In the genomic region with DNA sequence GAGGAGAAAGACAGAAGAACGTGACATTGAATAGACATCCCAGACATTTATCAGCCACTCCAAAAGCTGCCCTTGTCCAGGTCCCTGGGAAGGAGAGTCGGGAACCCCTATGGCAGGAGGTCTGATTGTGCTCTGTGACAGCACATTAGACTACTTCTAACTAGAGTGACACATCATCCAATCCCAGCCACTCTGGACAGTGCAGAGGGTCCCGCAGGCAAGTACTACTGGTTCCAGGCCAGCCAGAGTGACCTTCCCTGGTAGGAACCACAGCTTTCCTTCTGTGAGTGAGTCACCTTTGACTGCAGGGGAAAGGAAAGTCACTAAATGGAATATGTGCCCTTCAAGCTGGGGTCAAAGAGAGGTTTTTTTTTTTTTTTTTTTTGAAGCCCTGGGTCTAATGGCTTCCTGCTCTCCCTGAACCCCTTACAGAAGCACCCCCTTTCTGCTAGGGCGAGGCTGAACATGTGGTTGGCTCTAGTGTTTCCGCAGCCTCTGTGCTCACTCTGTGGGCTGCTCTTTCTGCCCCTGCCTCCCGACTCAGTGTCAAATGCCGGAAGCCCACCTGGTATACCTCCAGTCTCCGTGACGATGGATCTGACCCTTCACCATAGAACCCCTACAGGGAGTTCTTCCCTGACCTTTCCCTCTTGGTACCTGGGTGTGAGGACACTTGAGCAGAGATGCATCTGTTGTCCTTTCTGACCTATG, we compare ENCODE assay signal across 13 mouse cellular contexts.
DNase-seq lines count a peak whose midpoint lies in the region; ATAC-seq and TF ChIP-seq lines count a peak whose summit lies in the region.
"Had no signal": no experiment of that assay in that cellular context is flagged by ENCODE, and none has a peak within 500 bp of the region (broad histone marks: within the 10 kb centered on the region; RNA-seq: fewer than 3 reads in every experiment).

No protein-coding gene starts in this region.

- H3K4me1 ChIP-seq in intestine, embryonic 15.5 days (replicated peaks), result peaks cover 2% of the 10 kb centered on the region; the same call in 1 of the 2 replicates
- H3K4me1 ChIP-seq in intestine, postnatal 0 days (replicated peaks; ENCODE audit: control insufficient read depth, insufficient read depth, low read length), result 0 out of 2 replicates have a peak, but pooled peaks cover 4% of the 10 kb centered on the region
- peaks cover 19% of the 10 kb centered on the region for H3K4me1 ChIP-seq in embryonic facial prominence, embryonic 12.5 days
- no peaks in the 10 kb centered on the region; the same call in 1 of the 2 replicates for H3K4me1 ChIP-seq in stomach, embryonic 14.5 days (ENCODE audit: control insufficient read depth, insufficient read depth, low read length)

- no peak for ATAC-seq in intestine, embryonic 15.5 days
- ATAC-seq in intestine, postnatal 0 days, result no peak
- no peak for ATAC-seq in embryonic facial prominence, embryonic 12.5 days (ENCODE audit: insufficient number of reproducible peaks, insufficient read depth, low FRiP score, low TSS enrichment)
- ATAC-seq in stomach, embryonic 14.5 days (ENCODE audit: insufficient number of reproducible peaks, insufficient read depth, low FRiP score, low read depth), result no peak
- ATAC-seq: forebrain, embryonic 13.5 days had no signal

- TF ChIP-seq CTCF in intestine, postnatal 0 days (IDR thresholded peaks at IDR 0.05; ENCODE audit: low read depth), result no peak

- WGBS in intestine, embryonic 15.5 days, result 87% methylated on average over 9 of the region's 9 CpGs
- 90% methylated on average over 9 of the region's 9 CpGs for WGBS in intestine, postnatal 0 days
- 71% methylated on average over 9 of the region's 9 CpGs for WGBS in embryonic facial prominence, embryonic 12.5 days
- WGBS in stomach, embryonic 14.5 days, result 89% methylated on average over 9 of the region's 9 CpGs

- H3K36me3 ChIP-seq in intestine, embryonic 15.5 days, result no peaks in the 10 kb centered on the region
- H3K36me3 ChIP-seq in intestine, postnatal 0 days (ENCODE audit: control insufficient read depth, insufficient read depth), result no peaks in the 10 kb centered on the region
- H3K36me3 ChIP-seq in embryonic facial prominence, embryonic 12.5 days, result no peaks in the 10 kb centered on the region
- no peaks in the 10 kb centered on the region for H3K36me3 ChIP-seq in stomach, embryonic 14.5 days (ENCODE audit: control insufficient read depth, insufficient read depth, low read length)
- H3K36me3 ChIP-seq: hindbrain, embryonic 13.5 days had no signal

- no peaks in the 10 kb centered on the region for H3K9me3 ChIP-seq in intestine, embryonic 15.5 days
- H3K9me3 ChIP-seq in intestine, postnatal 0 days (ENCODE audit: control insufficient read depth), result no peaks in the 10 kb centered on the region
- H3K9me3 ChIP-seq in embryonic facial prominence, embryonic 12.5 days, result no peaks in the 10 kb centered on the region
- H3K9me3 ChIP-seq in stomach, embryonic 14.5 days (ENCODE audit: control insufficient read depth, low read depth, low read length), result no peaks in the 10 kb centered on the region
- H3K9me3 ChIP-seq: forebrain, embryonic 13.5 days; hindbrain, embryonic 13.5 days had no signal

- H3K4me3 ChIP-seq in intestine, embryonic 15.5 days (replicated peaks), result no peak overlapping the region
- H3K4me3 ChIP-seq in intestine, postnatal 0 days (ENCODE audit: low read depth, low read length), result no peak overlapping the region
- H3K4me3 ChIP-seq in embryonic facial prominence, embryonic 12.5 days, result no peak overlapping the region
- no peak overlapping the region for H3K4me3 ChIP-seq in stomach, embryonic 14.5 days (ENCODE audit: low read depth, low read length)
- H3K4me3 ChIP-seq: forebrain, embryonic 13.5 days; hindbrain, embryonic 13.5 days; megakaryocyte, embryonic 14.5 days had no signal

- H3K4me2 ChIP-seq in intestine, embryonic 15.5 days (replicated peaks), result no peak overlapping the region
- no peak overlapping the region for H3K4me2 ChIP-seq in intestine, postnatal 0 days (replicated peaks; ENCODE audit: low read depth)
- no peak overlapping the region for H3K4me2 ChIP-seq in embryonic facial prominence, embryonic 12.5 days (replicated peaks)
- H3K4me2 ChIP-seq in stomach, embryonic 14.5 days (replicated peaks; ENCODE audit: low read depth, low read length), result no peak overlapping the region

- DNase-seq in adrenal gland, postnatal 36 days, result peak; percentile 50 to 54
- DNase-seq in adrenal gland, postnatal 4 days (ENCODE audit: low spot score in 2 of 2), result no peak
- no peak for DNase-seq in layer of hippocampus, adult 9-10 months (ENCODE audit: low spot score)
- no peak for DNase-seq in layer of hippocampus, postnatal 14 days (ENCODE audit: low spot score in 2 of 2)
- DNase-seq: right cerebral cortex, postnatal 14 days had no signal

- no peak overlapping the region for H3K9ac ChIP-seq in intestine, embryonic 15.5 days
- no peak overlapping the region for H3K9ac ChIP-seq in intestine, postnatal 0 days (ENCODE audit: low read depth, low read length)
- no peak overlapping the region for H3K9ac ChIP-seq in embryonic facial prominence, embryonic 12.5 days
- H3K9ac ChIP-seq in stomach, embryonic 14.5 days (replicated peaks; ENCODE audit: low read depth, low read length), result no peak overlapping the region
- H3K9ac ChIP-seq: forebrain, embryonic 13.5 days; liver, embryonic 14.5 days had no signal

- H3K27ac ChIP-seq in intestine, embryonic 15.5 days, result peak overlapping the region; percentile 85; the same call in 1 of the 2 replicates
- H3K27ac ChIP-seq in intestine, postnatal 0 days (ENCODE audit: low read depth, low read length), result no peak overlapping the region
- peak overlapping the region; percentile 91 for H3K27ac ChIP-seq in embryonic facial prominence, embryonic 12.5 days
- peak overlapping the region; percentile 94 for H3K27ac ChIP-seq in stomach, embryonic 14.5 days (ENCODE audit: low read length)
- H3K27ac ChIP-seq: liver, embryonic 14.5 days had no signal

- no peaks in the 10 kb centered on the region for H3K27me3 ChIP-seq in intestine, embryonic 15.5 days (replicated peaks)
- H3K27me3 ChIP-seq in intestine, postnatal 0 days (replicated peaks; ENCODE audit: control insufficient read depth, insufficient read depth, low read length), result no peaks in the 10 kb centered on the region
- H3K27me3 ChIP-seq in embryonic facial prominence, embryonic 12.5 days, result no peaks in the 10 kb centered on the region
- no peaks in the 10 kb centered on the region for H3K27me3 ChIP-seq in stomach, embryonic 14.5 days (ENCODE audit: control insufficient read depth, insufficient read depth, low read length)
- H3K27me3 ChIP-seq: forebrain, embryonic 13.5 days; hindbrain, embryonic 13.5 days had no signal

Comparison
In these comparisons a context has a peak if more than half of its experiments do, and no peak if none do; other contexts are left out.
1. DNase-seq: peak in adrenal gland, postnatal 36 days (2 of 2); none in adrenal gland, postnatal 4 days (0 of 2), layer of hippocampus, adult 9-10 months (single experiment) and layer of hippocampus, postnatal 14 days (0 of 2).